Mouse (Mus musculus): ENCODE results near the gene Hmga2. TPM values are rescaled to one million over a fixed set of nuclear protein-coding genes. Genes with fewer than 3 reads are reported as not detected.

The Hmga2 gene
- 0.24 TPM for polyA plus RNA-seq (2014; fragmentation: Illumina TruSeq; extraction: RNeasy Lipid Tissue Mini Kit (QIAGEN cat#74804); ENCODE audit: low read depth, low replicate concordance)

DNA sequence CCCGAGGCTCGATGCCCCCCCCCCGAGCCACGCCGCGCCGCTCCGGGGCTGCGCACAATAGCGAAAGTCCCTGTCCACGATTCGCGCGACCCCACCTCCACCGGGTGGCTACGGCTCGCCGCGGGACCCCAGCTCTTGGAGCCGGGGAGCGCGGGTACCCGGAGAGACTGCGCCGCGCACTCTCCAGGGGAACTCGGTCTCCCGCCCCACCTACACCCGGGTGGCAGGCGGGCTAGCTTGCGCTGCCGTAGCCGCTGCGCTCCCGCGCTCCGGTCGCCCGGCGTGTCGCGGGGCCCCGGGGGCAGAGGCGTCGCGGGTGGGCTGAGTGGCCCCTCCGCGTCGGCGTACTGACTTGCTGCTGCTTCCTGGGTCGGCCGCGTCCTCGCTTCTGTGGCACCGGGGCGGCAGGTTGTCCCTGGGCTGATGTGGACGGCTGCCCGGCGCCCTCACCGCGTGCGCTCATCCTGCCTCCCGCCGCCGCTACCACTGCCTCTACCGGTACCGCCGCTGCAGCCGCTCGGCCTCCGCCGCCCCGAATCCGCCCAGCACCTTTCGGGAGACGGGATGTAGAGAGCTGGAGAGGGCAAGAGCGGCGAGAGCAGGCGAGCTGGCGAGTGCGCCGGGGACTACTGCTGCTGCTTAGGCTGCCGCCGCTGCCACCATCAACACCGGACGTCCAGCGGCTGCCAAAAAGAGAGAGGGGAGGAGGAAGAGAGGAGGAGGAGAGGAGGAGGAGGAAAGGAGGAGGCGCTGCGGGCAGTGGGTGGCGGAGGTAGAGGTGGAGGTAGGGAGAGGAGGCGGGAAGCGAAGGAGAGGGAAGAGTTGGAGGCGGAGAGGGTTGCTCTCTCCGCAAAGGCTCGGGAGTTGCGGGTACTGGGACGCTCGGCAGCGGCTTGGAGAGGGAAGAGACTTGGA, at the start of gene Hmga2:
Hmga2 (minus strand) TSS at position 869 of the 915 bp plus-strand sequence.

Other genes starting within 250 kb of the Hmga2 start
- gene Llph, start 249.4 kb downstream of the Hmga2 start, polyA plus RNA-seq (2014; fragmentation: Illumina TruSeq; extraction: RNeasy Lipid Tissue Mini Kit (QIAGEN cat#74804); ENCODE audit: low read depth, low replicate concordance) = 15.4 TPM